Mouse (Mus musculus) cerebellum, postnatal 25 days (tissue): ENCODE results near the gene Usf3.

Experiments used
- DNase-seq, 2 experiments: peaks; one replicate each; pipeline ENCODE4 v3.0.0; 2021; ENCODE audit warnings: mixed read lengths in 2 of 2

The Usf3 gene

DNA sequence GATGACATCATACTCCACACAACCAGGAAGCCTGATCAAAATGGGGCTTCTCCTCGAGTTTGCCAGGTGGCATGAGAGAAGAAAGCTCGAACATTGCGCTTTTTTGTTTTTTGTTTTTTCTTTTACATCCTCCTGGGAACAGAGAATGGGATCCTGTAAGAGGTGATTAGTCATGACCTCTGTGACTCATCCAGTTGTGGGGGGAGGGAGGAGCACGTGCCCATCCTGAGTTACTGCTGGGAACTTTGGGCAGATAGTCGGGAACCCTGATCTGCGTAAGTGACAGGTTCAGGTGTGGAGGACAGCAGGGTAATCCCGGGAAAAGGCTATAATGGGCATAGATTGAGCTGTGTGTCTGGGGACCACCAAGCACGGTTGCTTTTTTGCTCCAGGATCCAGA lies 67.4 kb downstream of the Usf3 start:
- DNase-seq = peak in 1 of 2 experiments; percentile 2

DNA sequence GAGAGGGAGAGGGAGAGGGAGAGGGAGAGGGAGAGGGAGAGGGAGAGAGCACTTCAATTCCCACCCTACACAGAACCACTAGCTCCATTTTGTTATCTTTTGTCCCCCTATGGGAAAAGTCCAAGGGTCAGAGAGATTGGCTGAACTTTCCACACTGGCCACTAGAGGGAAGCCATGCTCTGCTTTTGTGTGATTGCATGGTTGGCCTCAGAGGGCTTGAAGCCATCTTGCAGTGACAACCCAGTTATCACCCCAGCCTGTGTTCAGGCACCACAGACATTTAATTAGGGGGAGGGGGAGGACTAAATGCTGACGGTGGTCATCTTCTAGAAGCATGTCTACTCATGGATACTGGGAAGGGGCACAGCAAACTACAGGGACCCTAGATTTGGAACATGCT lies 69.6 kb downstream of the Usf3 start:
- DNase-seq = peak; percentile 88 to 90

DNA sequence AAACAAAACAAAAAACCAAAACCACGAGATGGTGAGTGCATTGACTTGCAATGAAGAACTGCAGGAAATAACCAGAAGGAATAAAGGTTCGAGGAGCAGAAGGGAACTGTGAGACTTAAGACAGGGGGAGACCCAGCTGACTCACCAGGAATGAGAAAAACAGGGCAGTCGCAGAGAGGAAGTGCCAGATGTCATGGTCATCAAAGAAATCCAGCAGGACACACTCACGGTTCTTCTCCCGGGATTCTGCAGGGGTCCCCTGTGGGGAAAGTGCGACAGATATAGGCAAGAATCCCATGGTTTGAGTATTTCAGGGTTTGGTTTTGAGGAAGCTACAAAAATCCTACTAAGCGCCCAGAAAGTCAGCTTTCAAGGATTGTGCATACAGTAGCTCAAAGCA lies 70.3 kb downstream of the Usf3 start:
- no peak for DNase-seq

DNA sequence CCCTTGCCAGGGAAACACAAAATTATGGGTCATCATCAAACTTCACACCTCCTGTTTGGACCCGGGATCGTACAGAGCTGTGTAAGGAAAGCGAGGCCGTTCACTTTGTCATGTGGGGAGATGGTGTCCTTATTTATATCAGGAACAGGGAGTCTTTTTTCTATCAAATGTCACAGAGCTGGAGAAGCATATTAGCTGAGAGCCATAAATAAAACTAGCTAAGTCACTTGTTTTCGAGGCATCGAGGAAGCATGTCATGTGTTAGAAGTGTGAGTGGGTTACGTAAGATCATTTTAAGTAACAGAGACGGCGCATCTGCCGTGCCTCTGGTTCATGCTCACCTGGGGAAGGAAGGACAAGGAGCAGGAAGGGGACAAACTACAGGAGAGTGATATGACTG lies 76.9 kb downstream of the Usf3 start:
- DNase-seq = no peak

DNA sequence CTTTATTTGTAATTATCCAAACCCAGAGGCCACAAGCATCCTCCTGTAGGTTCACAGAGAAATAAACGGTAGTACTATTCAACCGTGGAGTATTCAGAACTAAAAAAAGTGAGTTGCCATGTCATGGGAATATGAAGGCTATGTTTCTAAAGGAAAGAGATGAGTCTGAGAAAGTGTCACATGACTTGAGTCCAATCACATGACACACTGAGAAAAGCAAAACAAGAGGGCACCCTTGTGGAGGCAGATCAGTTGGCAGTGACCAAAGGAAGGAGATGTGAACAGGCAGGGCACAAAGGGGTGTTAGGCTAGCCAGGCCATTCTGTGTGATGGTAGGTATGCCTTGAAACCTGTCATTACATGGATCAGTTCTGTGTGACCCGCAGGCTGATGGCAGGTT lies 79.7 kb downstream of the Usf3 start:
- peak in 1 of 2 experiments; percentile 17 for DNase-seq

DNA sequence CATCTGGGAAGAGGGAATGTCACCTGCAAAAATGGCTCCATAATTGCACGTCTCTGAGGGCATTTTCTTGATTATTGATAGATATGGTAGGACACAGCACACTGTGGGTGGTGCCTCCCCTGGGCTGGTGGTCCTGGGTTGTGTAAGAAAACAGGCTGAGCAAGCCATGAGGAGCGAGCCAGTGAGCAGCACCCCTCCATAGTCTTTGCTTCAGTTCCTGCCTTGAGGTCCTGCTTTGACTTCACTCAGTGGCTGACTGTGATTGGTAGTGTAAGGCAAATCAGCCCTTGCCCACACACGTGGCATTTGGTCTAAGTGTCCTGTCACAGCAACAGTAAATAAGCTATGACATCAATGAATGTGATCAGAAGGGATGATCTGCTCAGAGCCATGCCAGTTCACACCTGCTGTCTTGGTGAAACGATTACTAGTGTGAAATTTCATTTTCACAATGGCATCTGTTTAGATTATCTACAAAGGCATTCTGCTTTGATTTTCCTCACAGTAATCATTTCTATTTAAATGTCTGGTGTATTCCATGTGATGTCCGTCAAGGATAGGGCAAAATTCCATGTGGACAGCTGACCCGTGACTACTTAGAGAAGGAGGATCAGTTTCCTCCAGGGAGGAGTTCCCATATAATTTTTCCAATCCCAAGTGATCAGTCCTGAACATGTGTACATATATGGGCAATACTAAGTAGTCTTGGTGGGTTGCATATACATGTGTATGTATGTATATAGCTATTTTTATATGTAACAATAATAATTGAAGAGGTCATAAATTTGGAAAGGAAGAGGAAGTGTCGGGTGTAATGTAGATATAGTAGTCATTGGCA lies 81.0 kb downstream of the Usf3 start:
- peak; percentile 42 to 44 for DNase-seq

DNA sequence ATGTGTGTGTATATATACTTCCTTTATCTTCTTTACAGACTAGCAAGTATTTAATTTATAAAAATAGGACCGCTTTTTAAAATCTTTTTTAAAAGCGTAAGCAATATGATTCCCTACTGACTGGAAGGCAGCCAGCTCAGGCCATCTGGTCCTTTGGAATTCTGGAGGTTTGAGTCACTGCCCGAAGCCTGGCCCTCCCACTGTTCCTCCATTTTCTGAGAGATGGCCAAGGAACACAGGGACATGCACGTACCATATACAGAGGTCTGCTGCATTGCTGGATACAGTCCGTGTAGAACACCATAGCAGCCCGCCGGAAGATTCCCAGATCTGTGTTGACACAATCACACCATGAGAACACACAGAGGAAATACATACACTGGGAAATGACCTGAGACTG lies 81.7 kb downstream of the Usf3 start:
- DNase-seq = peak; percentile 95 to 96

DNA sequence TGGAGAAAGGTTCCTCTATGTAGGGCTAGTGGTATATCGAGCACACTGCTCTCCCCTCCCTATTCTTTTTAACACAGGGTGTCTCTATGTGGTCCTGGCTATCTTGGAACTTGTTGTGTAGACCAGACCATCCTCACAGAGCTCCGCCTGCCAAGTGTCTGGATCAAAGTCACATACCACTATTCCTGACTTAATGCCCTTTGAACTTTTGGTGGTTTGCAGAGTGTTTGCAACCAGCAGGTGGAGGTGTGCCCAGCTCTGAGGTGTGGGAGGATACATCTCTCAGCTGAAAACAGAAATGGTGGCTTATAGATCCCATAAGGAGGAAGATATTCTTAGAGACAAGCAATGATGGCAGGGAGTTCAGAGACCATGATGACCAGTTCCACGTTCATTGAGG lies 84.4 kb downstream of the Usf3 start:
- DNase-seq = peak in 1 of 2 experiments; percentile 5

DNA sequence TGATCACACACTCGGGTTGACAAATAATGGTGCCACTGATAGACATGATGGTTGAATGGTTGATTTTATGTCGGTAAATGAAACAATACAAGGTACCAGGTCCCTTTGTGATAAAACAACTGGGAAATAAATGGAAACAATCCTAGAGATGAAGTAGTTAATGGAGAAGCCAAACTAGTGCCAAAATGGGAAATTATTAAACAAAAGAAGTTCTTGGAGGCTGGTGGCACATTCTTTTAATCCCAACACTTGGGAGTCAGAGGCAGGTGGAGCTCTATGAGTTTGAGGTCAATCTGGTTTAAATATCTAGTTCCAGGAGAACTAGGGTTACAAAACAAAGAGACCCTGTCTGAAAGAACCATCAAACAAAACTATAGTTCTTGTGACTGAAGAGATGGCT lies 91.9 kb downstream of the Usf3 start:
- DNase-seq = no peak

DNA sequence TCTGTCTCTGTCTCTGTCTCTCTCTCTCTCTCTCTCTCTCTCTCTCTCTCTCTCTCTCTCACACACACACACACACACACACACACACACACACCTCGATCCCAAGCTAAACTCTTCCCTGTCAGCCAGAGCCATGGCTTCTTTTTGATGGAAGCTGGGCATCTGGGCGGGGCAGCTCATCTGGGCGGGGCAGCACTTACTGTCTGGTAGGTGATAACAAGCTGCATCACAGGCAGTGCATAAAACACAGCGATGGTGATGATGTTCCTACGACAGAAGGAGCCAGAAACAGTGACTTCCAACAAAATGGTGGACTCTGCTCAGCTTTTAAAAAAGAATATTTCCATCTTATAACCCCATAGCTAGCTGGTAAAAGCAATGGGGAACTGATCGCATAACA lies 92.5 kb downstream of the Usf3 start:
- DNase-seq = no peak

DNA sequence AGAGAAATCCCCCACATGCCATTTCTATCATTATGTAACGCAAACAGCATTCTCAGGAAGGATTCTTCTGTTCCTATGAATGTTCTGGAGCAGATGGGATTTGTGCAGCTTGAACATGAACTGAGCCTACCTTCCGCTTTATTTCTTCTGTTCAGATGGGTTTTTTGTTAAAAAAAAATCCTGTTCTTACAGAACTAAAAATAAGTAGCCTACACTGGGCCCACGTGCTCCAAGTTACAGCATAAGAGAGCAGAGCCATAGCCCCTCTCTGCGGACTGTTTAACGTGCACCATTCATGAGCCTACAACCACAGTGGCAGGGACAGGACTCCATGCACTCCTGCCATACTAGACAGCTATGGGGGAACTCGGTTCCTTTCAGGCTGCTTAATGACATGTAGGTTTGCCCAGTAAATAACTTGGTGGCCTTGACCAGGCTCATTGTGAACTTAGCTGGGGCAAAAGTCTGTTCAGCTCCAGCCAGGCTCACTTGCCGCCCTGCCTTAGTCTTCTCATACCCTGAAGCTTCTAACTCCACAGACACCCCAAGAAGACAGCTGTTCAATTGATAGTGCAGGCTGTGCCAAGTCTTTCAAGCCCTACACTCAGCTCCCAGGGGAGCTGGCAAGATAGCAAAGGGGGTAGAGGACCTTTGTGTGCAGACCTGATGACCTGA lies 95.6 kb downstream of the Usf3 start:
- DNase-seq = no peak

DNA sequence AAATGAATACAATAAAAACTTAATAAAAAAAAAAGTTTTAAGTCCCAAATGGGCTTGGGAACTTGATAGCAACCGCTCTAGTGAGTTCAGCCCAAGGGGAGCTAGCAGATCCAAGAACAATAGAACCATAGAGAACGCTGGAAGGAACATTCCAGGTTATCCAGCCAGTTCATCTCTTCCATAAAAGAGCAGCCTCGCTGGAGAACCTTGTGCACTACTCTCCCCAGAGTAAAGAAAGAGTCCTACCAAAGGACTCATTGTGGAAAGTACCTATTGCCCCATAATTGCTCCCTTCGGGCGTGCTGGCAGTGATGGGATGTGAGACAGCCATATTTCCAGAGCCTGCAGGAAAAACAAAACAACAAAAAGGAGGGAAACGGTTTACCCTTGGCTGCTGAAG lies 96.5 kb downstream of the Usf3 start:
- no peak for DNase-seq

DNA sequence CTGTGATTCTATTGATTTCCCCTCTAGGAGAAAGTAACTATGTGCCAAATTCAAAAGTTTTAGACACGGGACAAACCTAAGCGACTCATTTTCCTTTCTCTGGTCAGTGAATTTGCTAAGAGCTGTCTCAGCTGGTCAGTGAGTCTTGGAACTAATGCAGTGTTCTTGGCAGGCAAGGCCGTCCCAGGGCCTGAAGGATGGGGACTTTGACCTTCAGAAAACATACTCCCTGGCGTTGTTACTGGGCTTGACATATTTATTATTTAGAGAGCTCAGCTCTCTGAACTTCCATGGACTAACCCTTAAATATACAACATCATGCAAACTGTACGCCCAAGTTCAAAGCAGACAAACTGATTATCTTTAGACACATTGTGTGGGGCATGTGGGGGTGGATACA lies 97.6 kb downstream of the Usf3 start:
- DNase-seq = no peak

DNA sequence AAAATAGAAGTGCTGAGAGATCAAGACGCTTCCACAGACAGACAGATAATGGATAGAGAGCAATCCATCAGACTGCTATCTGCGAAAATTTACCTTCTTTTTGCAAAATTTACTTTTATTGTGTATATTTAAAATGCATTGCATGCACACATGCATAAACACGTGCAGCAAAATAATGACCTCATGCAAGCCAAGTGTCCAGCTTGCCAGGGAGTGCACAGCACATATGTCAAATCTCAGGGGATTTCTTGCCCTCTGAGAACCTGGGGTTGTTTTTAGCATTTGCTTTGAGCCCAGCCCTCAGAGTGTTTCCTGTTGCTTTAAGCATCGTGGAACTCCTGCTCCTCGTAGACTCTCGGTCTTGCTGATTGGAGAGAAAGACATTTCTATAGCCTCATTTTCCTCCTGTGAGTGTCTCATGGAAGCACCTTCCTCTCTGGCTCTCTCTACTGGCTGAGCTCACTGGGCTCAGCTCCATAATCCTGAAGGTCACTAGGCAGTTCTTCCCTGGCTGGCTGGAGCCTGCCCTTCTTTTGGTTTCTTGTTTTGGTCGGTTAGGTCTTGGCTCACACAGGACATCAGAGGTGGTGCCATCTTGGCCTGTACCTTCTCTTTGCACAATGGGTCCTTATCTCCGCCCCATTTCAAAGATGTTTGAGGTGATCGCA lies 98.5 kb downstream of the Usf3 start:
- peak; percentile 69 to 75 for DNase-seq
